Mouse (Mus musculus): ENCODE measurements at regions not wholly inside any gene's neighbourhood (a gene's known extent, or its start where the extent isn't known, plus 50 kb on each side); places are given as distances from the start of the nearest gene placed in this dataset.

DNA sequence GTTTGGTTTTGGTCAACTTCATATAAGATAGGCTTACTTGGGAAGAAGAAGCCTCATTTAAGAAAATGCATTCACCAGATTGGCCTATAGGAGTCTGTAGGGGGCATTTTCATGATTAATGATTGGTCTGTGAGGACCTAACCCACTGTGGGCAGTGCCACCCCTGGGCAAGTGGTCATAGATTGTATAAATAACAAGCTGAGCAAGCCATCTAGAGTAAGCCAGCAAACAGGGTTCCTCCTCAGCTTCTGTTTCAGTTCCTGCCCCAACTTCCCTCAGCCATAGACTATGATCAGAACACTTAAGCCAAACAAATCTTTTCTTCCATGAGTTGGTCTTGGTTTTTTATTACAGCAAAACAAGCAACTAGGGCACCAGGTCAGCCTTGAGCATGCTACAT, 220.2 kb upstream of the Marcks start:
- TF ChIP-seq POLR2A (IDR thresholded peaks at IDR 0.05; ENCODE audit: low read depth, low read length), result no peak
- TF ChIP-seq CTCF (conservative IDR thresholded peaks at IDR 0.05; ENCODE audit: insufficient read depth, insufficient read length, low read depth, low read length), result no peak

All from kidney, adult 2 months (tissue).